Mouse (Mus musculus) liver, embryonic 11.5 days (tissue): ENCODE results near the gene Cacna1a. TPM values are rescaled to one million over a fixed set of nuclear protein-coding genes. Genes with fewer than 3 reads are reported as not detected.

Source experiments
- ATAC-seq: fragments of 200-750 bp; cut with Nextera tagmentation; replicated peaks from 2 replicates; pipeline ENCODE4 v1.8.0; 2017; ENCODE audit warnings: moderate number of reproducible peaks, mild to moderate bottlenecking, moderate TSS enrichment, moderate library complexity; ENCODE audit not compliant: low FRiP score
- DNase-seq: peaks from one replicate; pipeline ENCODE4 v3.0.0-alpha.2; 2017; ENCODE audit warnings: low spot score
- H3K27ac ChIP-seq: fragments of 300-500 bp; sonication (generic); 2 replicates; pipeline ENCODE4 v1.5.1; 2014; ENCODE audit warnings: mild to moderate bottlenecking, low read depth, low read length, control low read depth
- H3K27me3 ChIP-seq: fragments of 300-500 bp; sonication (generic); replicated peaks from 2 replicates; pipeline ENCODE4 v1.6.1; 2014; ENCODE audit warnings: low read length, mixed read lengths; ENCODE audit not compliant: control insufficient read depth, insufficient read depth
- H3K36me3 ChIP-seq: fragments of 300-500 bp; sonication (generic); 2 replicates; pipeline ENCODE4 v1.6.1; 2014; ENCODE audit warnings: mild to moderate bottlenecking, low read length, moderate library complexity, mixed read lengths; ENCODE audit not compliant: control insufficient read depth, insufficient read depth
- H3K4me1 ChIP-seq: fragments of 300-500 bp; sonication (generic); replicated peaks from 2 replicates; pipeline ENCODE4 v1.6.1; 2014; ENCODE audit warnings: low read length, mixed read lengths; ENCODE audit not compliant: control insufficient read depth, insufficient read depth
- H3K4me2 ChIP-seq: fragments of 300-500 bp; sonication (generic); 2 replicates; pipeline ENCODE4 v1.6.1; 2014; ENCODE audit warnings: mild to moderate bottlenecking, control low read depth, moderate library complexity
- H3K4me3 ChIP-seq: fragments of 300-500 bp; sonication (generic); 2 replicates; pipeline ENCODE4 v1.5.1; 2014; ENCODE audit warnings: low read depth, low read length, control low read depth
- H3K9ac ChIP-seq: fragments of 300-500 bp; sonication (generic); 2 replicates; pipeline ENCODE4 v1.6.1; 2014; ENCODE audit warnings: low read depth, low read length, control low read depth
- H3K9me3 ChIP-seq: fragments of 300-500 bp; sonication (generic); 2 replicates; pipeline ENCODE4 v1.6.1; 2016; ENCODE audit warnings: low read length, inconsistent platforms, mixed read lengths; ENCODE audit not compliant: control insufficient read depth
- WGBS: fragments of 180-500 bp; shearing (Covaris S2); extraction: QIAGEN DNeasy Blood & Tissue Kit; methylation state at CpG from one replicate; pipeline ENCODE4 v1.1.7; 2014; 5-methylcytosine and 5-hydroxymethylcytosine counted together
- polyA plus RNA-seq: library from polyadenylated mRNA; unstranded; fragments of >200 nt; fragmentation: Nextera tagmentation; extraction: Ambion mirVana; gene quantifications from 2 replicates; pipeline ENCODE4 v1.2.1, GENCODE M21; 2014

Cacna1a gene
- polyA plus RNA-seq, 1 experiment from 2014 or later = 1.8 TPM

DNA sequence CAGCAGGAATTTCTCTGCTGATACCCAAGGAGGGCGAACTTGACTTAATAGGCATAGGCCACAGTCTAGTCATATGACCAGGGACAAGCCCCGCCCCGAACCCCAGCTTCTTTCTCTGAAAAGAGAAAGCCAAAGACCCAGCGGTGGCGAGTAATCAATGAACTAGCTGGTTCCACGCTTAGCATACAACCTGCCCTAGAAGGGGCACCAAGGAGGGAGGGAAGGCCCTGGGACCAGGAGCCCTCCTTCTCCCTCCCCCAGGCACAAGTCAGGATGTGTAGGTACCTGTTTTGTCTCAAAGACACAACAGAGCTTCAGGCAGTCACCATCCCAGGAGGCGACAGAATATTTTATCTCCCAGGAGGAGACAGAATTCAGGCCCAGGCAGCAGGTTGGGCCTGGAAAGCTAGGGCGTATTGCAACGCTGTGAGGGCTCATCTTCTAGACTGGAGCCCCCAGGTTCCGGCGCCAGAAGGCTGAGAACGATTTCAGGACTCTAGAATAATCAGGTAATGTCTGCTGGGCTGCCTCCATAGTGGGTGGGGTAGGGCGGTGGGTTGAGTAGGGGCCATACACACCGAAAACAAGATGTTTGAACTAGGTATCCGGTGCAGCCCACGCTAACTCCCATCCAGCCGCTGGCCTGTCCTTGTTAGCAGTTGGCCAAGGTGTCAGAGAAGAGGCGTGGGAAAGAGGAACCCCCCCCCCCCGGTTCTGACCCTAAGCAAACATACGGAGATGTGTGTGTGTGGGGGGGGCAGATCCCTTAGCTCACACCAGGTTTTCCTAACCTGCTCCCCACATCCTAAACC, 298.2 kb downstream of the Cacna1a start, which contains the start of gene Trmt1:
TSS of gene Trmt1 (plus strand) at position 117 of the 812 bp plus-strand sequence.
- DNase-seq (no peak), ATAC-seq (peak; percentile 5; the same call in 1 of the 2 replicates)
- H3K4me3 ChIP-seq = peak within 1 kb of the TSS; percentile 99
- peak within 1 kb of the TSS; percentile 99 for H3K9ac ChIP-seq
- no peaks in the 10 kb centered on the region for H3K27me3 ChIP-seq
- no peaks in the 10 kb centered on the region for H3K9me3 ChIP-seq
- peaks cover 18% of the 10 kb centered on the region for H3K36me3 ChIP-seq
- peak within 1 kb of the TSS; percentile 98 for H3K27ac ChIP-seq
- peaks cover 40% of the 10 kb centered on the region for H3K4me1 ChIP-seq
- 11% methylated on average over 20 of the region's 20 CpGs for WGBS
- H3K4me2 ChIP-seq = peak within 1 kb of the TSS; percentile 93

DNA sequence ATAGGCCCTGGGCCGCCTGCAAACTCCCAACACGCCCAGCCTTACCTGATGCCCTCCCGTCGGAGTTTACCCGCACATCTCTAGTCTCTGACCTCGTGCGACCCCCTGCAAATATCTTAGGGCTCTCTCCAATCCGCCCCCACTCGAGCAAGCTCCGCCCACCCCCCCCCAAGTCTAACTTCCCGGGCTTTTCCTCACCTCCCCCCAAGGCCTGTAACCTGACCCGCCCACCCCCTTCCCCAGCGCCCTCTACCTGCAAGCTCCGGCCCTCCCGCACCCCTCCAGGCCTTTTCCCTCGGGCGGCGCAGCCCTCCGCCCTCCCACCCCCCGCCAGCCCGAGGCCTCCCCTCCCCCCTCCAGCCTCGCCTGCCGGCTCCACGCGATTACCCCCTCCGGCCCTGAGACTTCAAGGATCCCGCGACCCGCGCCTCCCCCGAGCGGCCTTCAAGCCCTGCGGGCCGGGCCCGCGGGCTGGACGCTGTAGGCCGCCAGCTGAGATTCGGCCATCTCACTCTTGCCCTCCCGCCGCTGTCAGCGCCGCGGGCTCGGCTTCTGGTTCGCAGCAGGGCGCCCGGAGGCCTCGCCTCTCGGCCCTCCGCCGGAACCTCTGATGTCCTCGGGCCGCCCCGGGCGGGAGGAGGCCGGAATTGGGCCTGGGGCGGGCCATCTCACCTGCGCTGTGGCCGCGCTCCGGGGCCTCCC, 298.9 kb downstream of the Cacna1a start:
- no peaks in the 10 kb centered on the region for H3K9me3 ChIP-seq
- DNase-seq = peak; percentile 72
- H3K4me1 ChIP-seq = peaks cover 40% of the 10 kb centered on the region
- ATAC-seq = peak; percentile 39
- WGBS = under 1% methylated on average over 55 of the region's 62 CpGs
- peak overlapping the region; percentile 98 for H3K27ac ChIP-seq
- H3K4me3 ChIP-seq = peak overlapping the region; percentile 99
- peak overlapping the region; percentile 99 for H3K9ac ChIP-seq
- H3K4me2 ChIP-seq = peak overlapping the region; percentile 93
- no peaks in the 10 kb centered on the region for H3K27me3 ChIP-seq
- peaks cover 15% of the 10 kb centered on the region for H3K36me3 ChIP-seq

GRCm38 (mm10) chr8:84687705-84688100, 299.5 kb downstream of the Cacna1a start, which contains the start of gene Nacc1:
TSS of gene Nacc1 (minus strand) at chr8:84687862.
- Histone ChIP-seq H3K9ac (peak within 1 kb of the TSS; percentile 99), H3K27me3 (no peaks in the 10 kb centered on the region), H3K4me1 (peaks cover 40% of the 10 kb centered on the region), H3K36me3 (peaks cover 18% of the 10 kb centered on the region), H3K4me2 (peak within 1 kb of the TSS; percentile 93), H3K27ac (peak within 1 kb of the TSS; percentile 98), H3K9me3 (no peaks in the 10 kb centered on the region), H3K4me3 (peak within 1 kb of the TSS; percentile 99)
- ATAC-seq (peak; percentile 82), DNase-seq (peak; percentile 86)
- WGBS = under 1% methylated on average over 32 of the region's 37 CpGs

DNA sequence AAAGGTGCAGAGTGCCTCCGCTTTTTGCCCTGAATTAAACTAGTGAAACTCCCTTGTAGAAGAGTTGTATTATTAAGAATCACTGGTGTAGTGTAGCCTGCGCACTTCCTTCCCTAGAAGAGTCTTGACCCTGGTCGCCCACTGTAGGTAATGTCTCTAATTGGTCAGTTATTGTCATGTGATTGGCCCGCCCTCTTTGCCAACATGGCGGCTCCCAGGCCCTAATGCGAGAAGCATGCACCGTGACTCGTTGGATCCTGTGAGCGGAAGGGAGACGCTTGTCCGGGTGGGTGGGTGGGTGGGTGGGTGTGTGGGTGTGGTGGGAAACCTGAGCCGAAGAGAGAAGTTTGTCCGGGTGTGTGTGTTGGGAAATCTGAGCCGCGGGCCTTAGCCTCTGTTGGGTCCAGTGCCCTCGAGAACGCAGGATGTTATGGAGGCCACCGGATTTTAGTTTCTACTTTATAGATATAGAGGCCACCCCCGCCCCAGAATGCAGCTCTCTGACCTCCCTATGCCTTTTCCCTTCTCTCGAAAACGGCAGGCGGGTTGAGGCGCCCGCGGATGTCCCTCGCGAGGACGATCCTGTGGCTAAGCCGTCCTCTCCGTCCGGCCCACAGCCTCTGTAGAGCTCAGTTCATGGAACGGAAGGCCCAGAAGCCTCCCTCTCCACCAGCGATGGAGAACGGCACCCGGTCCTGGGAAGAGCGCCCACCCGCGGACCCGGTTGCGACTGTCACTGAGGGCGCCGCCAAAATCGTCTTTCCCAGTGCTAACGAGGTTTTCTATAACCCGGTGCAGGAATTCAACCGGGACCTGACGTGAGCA, 301.1 kb downstream of the Cacna1a start:
- ATAC-seq (peak; percentile 77), DNase-seq (peak; percentile 74)
- peaks cover 24% of the 10 kb centered on the region for H3K36me3 ChIP-seq
- peaks cover 35% of the 10 kb centered on the region for H3K4me1 ChIP-seq
- H3K4me2 ChIP-seq = peak overlapping the region; percentile 93
- WGBS = under 1% methylated on average over 47 of the region's 47 CpGs
- H3K9ac ChIP-seq = peak overlapping the region; percentile 81
- peak overlapping the region; percentile 99 for H3K4me3 ChIP-seq
- H3K27me3 ChIP-seq = no peaks in the 10 kb centered on the region
- no peaks in the 10 kb centered on the region for H3K9me3 ChIP-seq
- peak overlapping the region; percentile 98 for H3K27ac ChIP-seq

Other genes with a start within 250 kb of the Cacna1a start
- gene Cc2d1a, start 240.5 kb upstream of the Cacna1a start, polyA plus RNA-seq = 13.7 and 14.1 TPM in 2 replicates
- 0.36 and 0.47 TPM in 2 replicates for gene 4930432K21Rik, start 240.4 kb upstream of the Cacna1a start, polyA plus RNA-seq
- 1.2 and 1.8 TPM in 2 replicates for gene Nanos3, start 203.2 kb upstream of the Cacna1a start, polyA plus RNA-seq
- 7.9 and 9.1 TPM in 2 replicates for gene Zswim4, start 151.4 kb upstream of the Cacna1a start, polyA plus RNA-seq
- gene D8Ertd738e, start 138.7 kb upstream of the Cacna1a start, polyA plus RNA-seq = 323 and 339 TPM in 2 replicates
- 92.2 and 95.9 TPM in 2 replicates for gene Mri1, start 131.1 kb upstream of the Cacna1a start, polyA plus RNA-seq
- gene Ccdc130, start 118.1 kb upstream of the Cacna1a start, polyA plus RNA-seq = 16.0 and 20.1 TPM in 2 replicates